Mouse (Mus musculus): ENCODE measurements around the gene Osbpl6. TPM values are rescaled to one million over a fixed set of nuclear protein-coding genes. Genes with fewer than 3 reads are reported as not detected.

The Osbpl6 gene
- polyA plus RNA-seq, 1 experiment from 2014 or later: 11.3 TPM

GRCm38 (mm10) chr2:76469751-76470099 is 63.4 kb downstream of the Osbpl6 start:
- 69% methylated on average over 8 of the region's 8 CpGs for WGBS
- Histone ChIP-seq H3K27ac (no peak overlapping the region), H3K27me3 (no peaks in the 10 kb centered on the region), H3K4me3 (no peak overlapping the region), H3K36me3 (0 out of 2 replicates have a peak, but pooled peaks cover 3% of the 10 kb centered on the region), H3K9me3 (no peaks in the 10 kb centered on the region), H3K4me2 (no peak overlapping the region), H3K9ac (no peak overlapping the region), H3K4me1 (no peaks in the 10 kb centered on the region; the same call in 1 of the 2 replicates)
- no peak for ATAC-seq (ENCODE audit: insufficient number of reproducible peaks, low FRiP score, low TSS enrichment, low read depth)

- no peak overlapping the region for H3K4me2 ChIP-seq
- no peak overlapping the region for H3K9ac ChIP-seq
- no peaks in the 10 kb centered on the region; the same call in 1 of the 2 replicates for H3K4me1 ChIP-seq
- no peaks in the 10 kb centered on the region for H3K9me3 ChIP-seq
- ATAC-seq (ENCODE audit: insufficient number of reproducible peaks, low FRiP score, low TSS enrichment, low read depth): no peak
- H3K36me3 ChIP-seq: 0 out of 2 replicates have a peak, but pooled peaks cover 3% of the 10 kb centered on the region
- H3K4me3 ChIP-seq: no peak overlapping the region
- H3K27me3 ChIP-seq: no peaks in the 10 kb centered on the region
- WGBS: 56% methylated on average over 9 of the region's 9 CpGs
- H3K27ac ChIP-seq: no peak overlapping the region
These were observed 64.1 kb downstream of the Osbpl6 start for GRCm38 (mm10) chr2:76470391-76470790.

GRCm38 (mm10) chr2:76475788-76476187 is 69.5 kb downstream of the Osbpl6 start:
- Histone ChIP-seq H3K27ac (no peak overlapping the region), H3K4me2 (no peak overlapping the region), H3K4me3 (no peak overlapping the region), H3K27me3 (no peaks in the 10 kb centered on the region), H3K9ac (no peak overlapping the region), H3K36me3 (0 out of 2 replicates have a peak, but pooled peaks cover 3% of the 10 kb centered on the region), H3K9me3 (no peaks in the 10 kb centered on the region), H3K4me1 (no peaks in the 10 kb centered on the region; the same call in 1 of the 2 replicates)
- ATAC-seq (ENCODE audit: insufficient number of reproducible peaks, low FRiP score, low TSS enrichment, low read depth): no peak
- 39% methylated on average over 1 of the region's 1 CpGs for WGBS

- ATAC-seq (ENCODE audit: insufficient number of reproducible peaks, low FRiP score, low TSS enrichment, low read depth): no peak
- no peaks in the 10 kb centered on the region for H3K4me1 ChIP-seq
- no peaks in the 10 kb centered on the region for H3K9me3 ChIP-seq
- no peak overlapping the region for H3K4me3 ChIP-seq
- H3K27ac ChIP-seq: no peak overlapping the region
- WGBS: 88% methylated on average over 4 of the region's 4 CpGs
- H3K4me2 ChIP-seq: no peak overlapping the region
- H3K36me3 ChIP-seq: no peaks in the 10 kb centered on the region
- H3K27me3 ChIP-seq: no peaks in the 10 kb centered on the region
- no peak overlapping the region for H3K9ac ChIP-seq
These were observed 82.5 kb downstream of the Osbpl6 start for GRCm38 (mm10) chr2:76488764-76489163.

GRCm38 (mm10) chr2:76490198-76490597 is 83.9 kb downstream of the Osbpl6 start:
- H3K27me3 ChIP-seq: no peaks in the 10 kb centered on the region
- WGBS: 93% methylated on average over 8 of the region's 8 CpGs
- no peak overlapping the region for H3K4me3 ChIP-seq
- no peak for ATAC-seq (ENCODE audit: insufficient number of reproducible peaks, low FRiP score, low TSS enrichment, low read depth)
- H3K27ac ChIP-seq: no peak overlapping the region
- H3K9me3 ChIP-seq: no peaks in the 10 kb centered on the region
- no peaks in the 10 kb centered on the region for H3K36me3 ChIP-seq
- no peak overlapping the region for H3K9ac ChIP-seq
- H3K4me1 ChIP-seq: no peaks in the 10 kb centered on the region
- H3K4me2 ChIP-seq: no peak overlapping the region

- Histone ChIP-seq H3K4me1 (no peaks in the 10 kb centered on the region), H3K27me3 (no peaks in the 10 kb centered on the region), H3K4me2 (no peak overlapping the region), H3K4me3 (no peak overlapping the region), H3K27ac (no peak overlapping the region), H3K9me3 (no peaks in the 10 kb centered on the region), H3K36me3 (no peaks in the 10 kb centered on the region), H3K9ac (no peak overlapping the region)
- 89% methylated on average over 6 of the region's 6 CpGs for WGBS
- ATAC-seq (ENCODE audit: insufficient number of reproducible peaks, low FRiP score, low TSS enrichment, low read depth): no peak
These were observed 85.1 kb downstream of the Osbpl6 start for GRCm38 (mm10) chr2:76491371-76491770.

GRCm38 (mm10) chr2:76492224-76492623 is 85.9 kb downstream of the Osbpl6 start:
- Histone ChIP-seq H3K9ac (no peak overlapping the region), H3K27ac (no peak overlapping the region), H3K4me2 (no peak overlapping the region), H3K4me1 (no peaks in the 10 kb centered on the region), H3K36me3 (no peaks in the 10 kb centered on the region), H3K9me3 (no peaks in the 10 kb centered on the region), H3K4me3 (no peak overlapping the region), H3K27me3 (no peaks in the 10 kb centered on the region)
- no peak for ATAC-seq (ENCODE audit: insufficient number of reproducible peaks, low FRiP score, low TSS enrichment, low read depth)
- 58% methylated on average over 7 of the region's 7 CpGs for WGBS

- no peak overlapping the region for H3K4me3 ChIP-seq
- no peak overlapping the region for H3K9ac ChIP-seq
- no peak overlapping the region for H3K27ac ChIP-seq
- no peaks in the 10 kb centered on the region for H3K36me3 ChIP-seq
- H3K27me3 ChIP-seq: no peaks in the 10 kb centered on the region
- WGBS: 76% methylated on average over 11 of the region's 11 CpGs
- H3K4me2 ChIP-seq: no peak overlapping the region
- no peak for ATAC-seq (ENCODE audit: insufficient number of reproducible peaks, low FRiP score, low TSS enrichment, low read depth)
- H3K9me3 ChIP-seq: no peaks in the 10 kb centered on the region
- no peaks in the 10 kb centered on the region for H3K4me1 ChIP-seq
These were observed 89.9 kb downstream of the Osbpl6 start for GRCm38 (mm10) chr2:76496006-76496748.

GRCm38 (mm10) chr2:76496749-76497140 is 90.4 kb downstream of the Osbpl6 start:
- Histone ChIP-seq H3K27me3 (no peaks in the 10 kb centered on the region), H3K9ac (no peak overlapping the region), H3K9me3 (no peaks in the 10 kb centered on the region), H3K4me3 (no peak overlapping the region), H3K4me2 (no peak overlapping the region), H3K27ac (no peak overlapping the region), H3K4me1 (no peaks in the 10 kb centered on the region), H3K36me3 (no peaks in the 10 kb centered on the region)
- 92% methylated on average over 4 of the region's 4 CpGs for WGBS
- no peak for ATAC-seq (ENCODE audit: insufficient number of reproducible peaks, low FRiP score, low TSS enrichment, low read depth)

GRCm38 (mm10) chr2:76498891-76499290 is 92.6 kb downstream of the Osbpl6 start:
- Histone ChIP-seq H3K27ac (no peak overlapping the region), H3K9ac (no peak overlapping the region), H3K27me3 (no peaks in the 10 kb centered on the region), H3K9me3 (no peaks in the 10 kb centered on the region), H3K4me3 (no peak overlapping the region), H3K4me2 (no peak overlapping the region), H3K4me1 (no peaks in the 10 kb centered on the region), H3K36me3 (no peaks in the 10 kb centered on the region)
- 95% methylated on average over 11 of the region's 11 CpGs for WGBS
- no peak for ATAC-seq (ENCODE audit: insufficient number of reproducible peaks, low FRiP score, low TSS enrichment, low read depth)

GRCm38 (mm10) chr2:76504122-76504839 is 98.0 kb downstream of the Osbpl6 start:
- WGBS: 69% methylated on average over 12 of the region's 12 CpGs
- H3K9me3 ChIP-seq: no peaks in the 10 kb centered on the region
- no peak overlapping the region for H3K9ac ChIP-seq
- H3K36me3 ChIP-seq: no peaks in the 10 kb centered on the region
- no peak overlapping the region for H3K4me2 ChIP-seq
- H3K27ac ChIP-seq: no peak overlapping the region
- no peak for ATAC-seq (ENCODE audit: insufficient number of reproducible peaks, low FRiP score, low TSS enrichment, low read depth)
- H3K4me3 ChIP-seq: no peak overlapping the region
- no peaks in the 10 kb centered on the region for H3K27me3 ChIP-seq
- no peaks in the 10 kb centered on the region for H3K4me1 ChIP-seq

- no peak overlapping the region for H3K27ac ChIP-seq
- H3K27me3 ChIP-seq: no peaks in the 10 kb centered on the region
- WGBS: 87% methylated on average over 2 of the region's 2 CpGs
- no peaks in the 10 kb centered on the region for H3K36me3 ChIP-seq
- H3K4me2 ChIP-seq: no peak overlapping the region
- no peak overlapping the region for H3K4me3 ChIP-seq
- H3K4me1 ChIP-seq: no peaks in the 10 kb centered on the region
- ATAC-seq (ENCODE audit: insufficient number of reproducible peaks, low FRiP score, low TSS enrichment, low read depth): no peak
- H3K9me3 ChIP-seq: no peaks in the 10 kb centered on the region
- H3K9ac ChIP-seq: no peak overlapping the region
These were observed 98.7 kb downstream of the Osbpl6 start for GRCm38 (mm10) chr2:76504989-76505388.

All from limb, embryonic 15.5 days (tissue).